Mouse (Mus musculus) layer of hippocampus, adult 9-11 months (tissue): ENCODE measurements around the gene Ruvbl1.

Experiments
- DNase-seq: peaks from one replicate; pipeline ENCODE4 v3.0.0; 2022

The Ruvbl1 gene

GRCm38 (mm10) chr6:88499481-88500404 lies 34.5 kb downstream of the Ruvbl1 start:
- DNase-seq, result no peak

- no peak for DNase-seq
Observed at GRCm38 (mm10) chr6:88500405-88500767, 35.2 kb downstream of the Ruvbl1 start.

- DNase-seq, result no peak
Observed at GRCm38 (mm10) chr6:88502030-88502970, 37.1 kb downstream of the Ruvbl1 start.

- no peak for DNase-seq
Observed at GRCm38 (mm10) chr6:88503044-88503443, 37.8 kb downstream of the Ruvbl1 start.

GRCm38 (mm10) chr6:88513984-88514383 lies 48.8 kb downstream of the Ruvbl1 start:
- DNase-seq, result no peak

- peak; percentile 65 for DNase-seq
Observed at GRCm38 (mm10) chr6:88514546-88514945, 49.3 kb downstream of the Ruvbl1 start.

- no peak for DNase-seq
Observed at GRCm38 (mm10) chr6:88515971-88516370, 50.8 kb downstream of the Ruvbl1 start.

GRCm38 (mm10) chr6:88516667-88517066 lies 51.5 kb downstream of the Ruvbl1 start:
- no peak for DNase-seq

- no peak for DNase-seq
Observed at GRCm38 (mm10) chr6:88517701-88518403, 52.6 kb downstream of the Ruvbl1 start.

- peak; percentile 97 for DNase-seq
Observed at GRCm38 (mm10) chr6:88518404-88519263, 53.4 kb downstream of the Ruvbl1 start, which contains the start of gene Sec61a1. Gene Sec61a1, minus strand, starts transcription at chr6:88518905.

GRCm38 (mm10) chr6:88521821-88522220 lies 56.6 kb downstream of the Ruvbl1 start:
- DNase-seq, result peak; percentile 56

- DNase-seq, result no peak
Observed at GRCm38 (mm10) chr6:88522606-88523005, 57.4 kb downstream of the Ruvbl1 start.

GRCm38 (mm10) chr6:88523043-88523442 lies 57.8 kb downstream of the Ruvbl1 start:
- DNase-seq, result no peak

- no peak for DNase-seq
Observed at GRCm38 (mm10) chr6:88523451-88523850, 58.2 kb downstream of the Ruvbl1 start.

- DNase-seq, result no peak
Observed at GRCm38 (mm10) chr6:88524056-88524455, 58.8 kb downstream of the Ruvbl1 start.

- DNase-seq, result peak; percentile 47
Observed at GRCm38 (mm10) chr6:88530306-88530705, 65.1 kb downstream of the Ruvbl1 start.

- no peak for DNase-seq
Observed at GRCm38 (mm10) chr6:88540093-88540755, 75.0 kb downstream of the Ruvbl1 start.

GRCm38 (mm10) chr6:88544241-88544640 lies 79.0 kb downstream of the Ruvbl1 start:
- no peak for DNase-seq

GRCm38 (mm10) chr6:88544644-88545396 lies 79.6 kb downstream of the Ruvbl1 start:
- DNase-seq, result no peak

- DNase-seq, result no peak
Observed at GRCm38 (mm10) chr6:88545397-88545790, 80.2 kb downstream of the Ruvbl1 start.
